Mouse (Mus musculus) lung, embryonic 14.5 days (tissue): ENCODE measurements around the gene Cpsf4l. TPM values are rescaled to one million over a fixed set of nuclear protein-coding genes. Genes with fewer than 3 reads are reported as not detected.
A peak's percentile ranks its signal among the peaks of the same experiment; 100 is the strongest.

Experiments used
- ATAC-seq: fragments of 200-750 bp; cut with Nextera tagmentation; 2 replicates; pipeline ENCODE4 v1.8.0; 2017; ENCODE audit warnings: mild to moderate bottlenecking, moderate TSS enrichment, moderate library complexity; ENCODE audit not compliant: insufficient read depth
- DNase-seq: peaks from one replicate; pipeline ENCODE4 v3.0.0-alpha.2; 2015
- H3K27ac ChIP-seq: fragments of 300-500 bp; sonication (generic); 2 replicates; pipeline ENCODE4 v1.5.1; 2014; ENCODE audit warnings: low read depth, mild to moderate bottlenecking, moderate library complexity
- H3K27me3 ChIP-seq: fragments of 300-500 bp; sonication (generic); 2 replicates; pipeline ENCODE4 v1.6.1; 2014; ENCODE audit warnings: low read length, control low read depth; ENCODE audit not compliant: insufficient read depth
- H3K36me3 ChIP-seq: fragments of 300-500 bp; sonication (generic); 2 replicates; pipeline ENCODE4 v1.6.1; 2014; ENCODE audit warnings: control low read depth; ENCODE audit not compliant: insufficient read depth
- H3K4me1 ChIP-seq: fragments of 300-500 bp; sonication (generic); 2 replicates; pipeline ENCODE4 v1.6.1; 2014; ENCODE audit warnings: antibody characterized with exemption, control low read depth; ENCODE audit not compliant: insufficient read depth
- H3K4me2 ChIP-seq: fragments of 300-500 bp; sonication (generic); 2 replicates; pipeline ENCODE4 v1.6.1; 2014; ENCODE audit warnings: mild to moderate bottlenecking
- H3K4me3 ChIP-seq: fragments of 300-500 bp; sonication (generic); 2 replicates; pipeline ENCODE4 v1.5.1; 2014; ENCODE audit warnings: low read depth, low read length
- H3K9ac ChIP-seq: fragments of 300-500 bp; sonication (generic); 2 replicates; pipeline ENCODE4 v1.6.1; 2014
- H3K9me3 ChIP-seq: fragments of 300-500 bp; sonication (generic); 2 replicates; pipeline ENCODE4 v1.6.1; 2016; ENCODE audit warnings: low read depth, low read length, control low read depth
- CTCF ChIP-seq: IDR thresholded peaks from 2 replicates; pipeline ENCODE4 v1.5.1; 2016; ENCODE audit warnings: antibody characterized with exemption, low read depth
- WGBS: fragments of 180-500 bp; shearing (Covaris S2); extraction: QIAGEN DNeasy Blood & Tissue Kit; methylation state at CpG from one replicate; pipeline ENCODE4 v1.1.7; 2014; 5-methylcytosine and 5-hydroxymethylcytosine counted together
- polyA plus RNA-seq: library from polyadenylated mRNA; unstranded; fragments of >200 nt; fragmentation: Nextera tagmentation; extraction: Ambion mirVana; gene quantifications from 2 replicates; pipeline ENCODE4 v1.2.1, GENCODE M21; 2014

The Cpsf4l gene
- polyA plus RNA-seq, 1 experiment from 2014 or later: 0.59 TPM

- WGBS: 72% methylated on average over 14 of the region's 14 CpGs
- H3K27ac ChIP-seq: peak overlapping the region; percentile 31; the same call in 1 of the 2 replicates
- no peak overlapping the region for H3K4me2 ChIP-seq
- H3K9me3 ChIP-seq: no peaks in the 10 kb centered on the region
- ATAC-seq (no peak), DNase-seq (peak; percentile 60)
- no peaks in the 10 kb centered on the region for H3K27me3 ChIP-seq
- H3K36me3 ChIP-seq: peaks cover 61% of the 10 kb centered on the region
- TF ChIP-seq CTCF: no peak
- no peaks in the 10 kb centered on the region; the same call in none of the 2 replicates for H3K4me1 ChIP-seq
- no peak overlapping the region for H3K4me3 ChIP-seq
- no peak overlapping the region for H3K9ac ChIP-seq
These were observed 17.4 kb upstream of the Cpsf4l start for GRCm38 (mm10) chr11:113726994-113727888.

GRCm38 (mm10) chr11:113725235-113726048 is 15.6 kb upstream of the Cpsf4l start:
- H3K4me2 ChIP-seq: no peak overlapping the region
- H3K27ac ChIP-seq: peak overlapping the region; percentile 12; the same call in 1 of the 2 replicates
- H3K4me3 ChIP-seq: no peak overlapping the region
- no peak for TF ChIP-seq CTCF
- WGBS: 78% methylated on average over 4 of the region's 4 CpGs
- DNase-seq (peak; percentile 55), ATAC-seq (peak; percentile 18; the same call in 1 of the 2 replicates)
- H3K4me1 ChIP-seq: no peaks in the 10 kb centered on the region; the same call in none of the 2 replicates
- no peaks in the 10 kb centered on the region for H3K27me3 ChIP-seq
- no peaks in the 10 kb centered on the region for H3K9me3 ChIP-seq
- H3K36me3 ChIP-seq: peaks cover 60% of the 10 kb centered on the region
- H3K9ac ChIP-seq: no peak overlapping the region

DNA sequence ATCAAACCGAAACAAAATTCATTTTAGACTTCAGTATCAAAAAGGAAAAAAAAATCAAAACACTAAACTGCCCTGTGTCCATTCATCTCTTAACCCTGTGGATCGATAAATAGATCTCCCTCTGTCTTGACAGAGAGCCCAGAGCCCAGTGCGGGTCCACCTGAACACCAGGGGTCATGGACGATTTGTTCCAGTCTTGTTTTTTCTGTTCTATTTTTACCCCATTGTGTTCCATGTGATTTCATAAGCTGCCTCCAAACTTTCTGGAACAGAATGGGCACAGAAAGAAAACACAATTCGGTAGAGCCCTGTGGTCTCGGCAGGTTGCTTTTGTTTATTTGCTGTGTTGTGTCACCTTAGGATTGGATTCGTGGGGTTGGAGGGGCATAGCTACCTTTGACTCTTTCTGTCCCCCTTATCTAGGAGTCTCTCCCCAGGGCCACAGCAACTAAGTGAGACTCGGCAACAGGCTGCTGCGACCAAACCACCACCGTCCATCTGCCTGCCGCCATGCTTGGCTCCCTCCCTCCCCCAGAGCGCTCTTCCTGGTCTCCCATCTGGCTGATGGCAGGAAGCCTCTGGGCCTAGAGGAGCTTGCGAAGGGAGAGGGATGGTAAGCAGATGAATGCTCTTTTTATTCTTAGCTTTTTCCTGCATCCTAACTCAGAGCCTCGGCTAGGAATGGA is 12.7 kb upstream of the Cpsf4l start:
- Histone ChIP-seq H3K9me3 (no peaks in the 10 kb centered on the region), H3K36me3 (peaks cover 33% of the 10 kb centered on the region), H3K4me3 (no peak overlapping the region), H3K27ac (no peak overlapping the region), H3K4me1 (no peaks in the 10 kb centered on the region; the same call in 1 of the 2 replicates), H3K27me3 (no peaks in the 10 kb centered on the region), H3K4me2 (no peak overlapping the region), H3K9ac (no peak overlapping the region)
- 49% methylated on average over 14 of the region's 14 CpGs for WGBS
- DNase-seq (no peak), ATAC-seq (no peak)
- no peak for TF ChIP-seq CTCF

DNA sequence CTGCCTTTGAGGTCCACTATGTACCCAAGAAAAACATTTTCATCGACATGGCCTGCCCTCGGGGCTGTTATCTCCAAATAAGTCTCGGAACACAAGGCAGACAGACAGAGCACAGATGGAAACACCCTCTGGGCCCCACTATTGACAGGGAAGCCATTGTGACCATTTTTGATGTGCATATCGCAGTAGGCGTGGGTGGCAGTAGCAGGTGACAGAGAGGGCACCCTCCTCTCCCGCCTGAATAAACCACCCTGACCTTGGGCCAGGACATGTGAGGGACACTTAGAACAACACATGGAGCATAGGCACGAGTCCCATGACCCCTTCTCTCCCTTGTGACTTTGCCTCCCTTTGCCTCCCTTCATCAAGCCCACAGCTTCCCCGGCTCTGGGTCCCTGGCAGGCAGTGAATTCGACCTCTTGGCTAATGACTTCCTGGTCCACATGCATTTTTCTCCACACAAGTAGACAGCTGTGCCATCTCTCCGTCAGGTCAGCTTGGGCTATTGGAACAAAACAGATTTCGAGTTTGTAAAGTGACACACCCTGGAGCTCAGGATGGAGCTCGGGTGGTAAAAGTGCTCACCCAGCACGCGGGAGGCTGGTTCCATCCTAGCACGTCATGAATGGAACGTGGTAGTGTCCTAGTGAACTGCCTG is 8.1 kb upstream of the Cpsf4l start:
- no peak for TF ChIP-seq CTCF
- ATAC-seq (no peak), DNase-seq (peak; percentile 64)
- H3K9ac ChIP-seq: no peak overlapping the region
- H3K36me3 ChIP-seq: no peaks in the 10 kb centered on the region
- no peak overlapping the region for H3K4me3 ChIP-seq
- H3K27me3 ChIP-seq: no peaks in the 10 kb centered on the region
- no peaks in the 10 kb centered on the region for H3K4me1 ChIP-seq
- H3K4me2 ChIP-seq: no peak overlapping the region
- no peaks in the 10 kb centered on the region for H3K9me3 ChIP-seq
- 38% methylated on average over 16 of the region's 16 CpGs for whole genome bisulfite sequencing
- H3K27ac ChIP-seq: no peak overlapping the region

DNA sequence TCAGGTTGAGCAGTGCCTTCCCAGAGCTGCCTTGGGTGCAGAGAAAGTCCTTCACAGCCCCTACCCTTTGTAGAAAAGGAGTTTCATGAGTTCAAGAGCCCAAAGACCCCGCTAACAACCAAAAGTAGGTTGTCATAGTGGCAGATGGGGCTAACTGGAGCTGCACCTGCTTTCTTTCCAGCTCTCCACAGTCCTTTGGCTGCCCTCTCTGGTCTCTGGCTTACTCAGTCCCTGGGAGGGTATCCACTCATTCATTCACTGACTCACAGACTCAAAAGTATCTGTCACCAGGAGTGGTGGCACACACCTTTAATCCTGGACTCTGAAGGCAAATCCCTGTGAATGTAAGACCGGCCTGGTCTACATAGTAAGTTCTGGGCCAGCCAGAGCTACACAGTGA is 6.3 kb upstream of the Cpsf4l start:
- 88% methylated on average over 2 of the region's 2 CpGs for WGBS
- H3K27me3 ChIP-seq: no peaks in the 10 kb centered on the region
- no peak overlapping the region for H3K27ac ChIP-seq
- ATAC-seq (no peak), DNase-seq (no peak)
- H3K9me3 ChIP-seq: no peaks in the 10 kb centered on the region
- H3K4me1 ChIP-seq: no peaks in the 10 kb centered on the region
- no peak for TF ChIP-seq CTCF
- no peak overlapping the region for H3K4me3 ChIP-seq
- no peak overlapping the region for H3K9ac ChIP-seq
- no peak overlapping the region for H3K4me2 ChIP-seq
- H3K36me3 ChIP-seq: no peaks in the 10 kb centered on the region

- peak; percentile 29; the same call in 1 of the 2 replicates for TF ChIP-seq CTCF
- H3K27me3 ChIP-seq: no peaks in the 10 kb centered on the region
- no peak overlapping the region for H3K4me2 ChIP-seq
- H3K4me1 ChIP-seq: peaks cover 6% of the 10 kb centered on the region
- no peaks in the 10 kb centered on the region for H3K36me3 ChIP-seq
- no peak overlapping the region for H3K9ac ChIP-seq
- H3K27ac ChIP-seq: no peak overlapping the region
- no peaks in the 10 kb centered on the region for H3K9me3 ChIP-seq
- WGBS: 64% methylated on average over 7 of the region's 7 CpGs
- H3K4me3 ChIP-seq: no peak overlapping the region
- ATAC-seq: peak; percentile 42; the same call in 1 of the 2 replicates
- DNase-seq: no peak
These were observed 5.4 kb upstream of the Cpsf4l start for GRCm38 (mm10) chr11:113715078-113715674.
